Mouse (Mus musculus) lung, postnatal 0 days (tissue): ENCODE measurements at regions not wholly inside any gene's neighbourhood (a gene's known extent, or its start where the extent isn't known, plus 50 kb on each side); places are given as distances from the start of the nearest gene placed in this dataset.

ENCODE experiments used
- CTCF ChIP-seq: IDR thresholded peaks from 2 replicates; pipeline ENCODE4 v1.5.1; 2016; ENCODE audit warnings: antibody characterized with exemption, mild to moderate bottlenecking
- EP300 ChIP-seq: IDR thresholded peaks from 2 replicates; pipeline ENCODE4 v1.6.1; 2016; ENCODE audit warnings: antibody characterized with exemption, mild to moderate bottlenecking, control low read depth

DNA sequence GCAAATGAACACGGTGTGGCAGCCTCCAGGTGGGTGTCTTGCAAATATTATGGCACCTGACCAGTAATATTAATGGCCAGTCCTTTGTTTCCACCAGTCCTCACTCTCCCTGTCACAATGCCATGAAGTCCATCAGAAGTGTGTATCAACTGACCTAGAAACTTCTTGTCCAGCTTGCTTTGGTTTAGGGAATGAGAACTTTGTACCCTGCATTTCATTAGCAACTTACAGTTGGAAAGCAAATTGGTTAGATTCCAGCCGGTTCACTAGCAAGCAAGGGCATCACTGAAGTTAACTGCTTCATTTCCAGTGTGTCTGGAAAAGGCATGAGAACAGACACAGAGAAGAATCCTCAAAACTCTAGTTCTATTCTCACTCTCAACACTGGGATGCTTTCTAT is 178.1 kb upstream of the Lyplal1 start:
- TF ChIP-seq CTCF (no peak), EP300 (no peak)
